ENCODE assay signal across 15 mouse cellular contexts in the genomic region with DNA sequence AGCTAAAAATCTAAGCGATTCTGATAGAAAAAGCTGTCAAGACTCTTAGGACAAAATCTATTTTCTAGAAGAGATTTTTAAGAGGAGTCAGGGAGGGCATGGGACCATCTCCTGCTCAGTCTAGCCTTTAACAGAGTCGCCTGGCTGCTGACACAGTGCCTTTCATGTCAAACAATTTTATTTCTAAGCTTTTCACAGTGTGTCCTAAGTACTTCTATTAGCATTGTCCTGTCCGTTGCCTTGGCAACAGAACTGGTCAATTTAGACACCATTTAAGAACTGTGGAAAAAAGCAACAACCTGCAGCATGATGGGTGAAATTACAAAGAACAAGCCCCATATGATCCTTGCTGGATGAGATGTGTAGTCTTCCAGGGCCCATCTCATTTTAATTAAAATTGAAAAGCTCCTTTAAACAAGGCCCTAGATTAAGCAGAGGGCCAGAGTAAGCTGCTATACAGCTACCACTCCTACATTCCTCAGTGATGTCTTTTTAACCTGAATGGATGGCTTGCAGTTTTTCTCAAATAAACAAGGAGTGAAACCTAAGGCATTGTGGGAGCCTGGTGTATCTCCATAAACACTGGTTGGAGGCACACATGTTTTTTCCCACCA.
DNase-seq lines count a peak whose midpoint lies in the region; ATAC-seq lines count a peak whose summit lies in the region.
"Had no signal": no experiment of that assay in that cellular context is flagged by ENCODE, and none has a peak within 500 bp of the region (broad histone marks: within the 10 kb centered on the region; RNA-seq: fewer than 3 reads in every experiment).

No protein-coding gene starts in this region.

- no peak overlapping the region for H3K4me2 ChIP-seq in forebrain, embryonic 15.5 days (replicated peaks)
- no peak overlapping the region for H3K4me2 ChIP-seq in neural tube, embryonic 12.5 days (replicated peaks)

- H3K36me3 ChIP-seq in forebrain, embryonic 15.5 days: no peaks in the 10 kb centered on the region
- no peaks in the 10 kb centered on the region for H3K36me3 ChIP-seq in neural tube, embryonic 12.5 days
- H3K36me3 ChIP-seq: G1E had no signal

- H3K4me1 ChIP-seq in forebrain, embryonic 15.5 days: peaks cover 19% of the 10 kb centered on the region
- H3K4me1 ChIP-seq in neural tube, embryonic 12.5 days: 0 out of 2 replicates have a peak, but pooled peaks cover 16% of the 10 kb centered on the region

- H3K9ac ChIP-seq in forebrain, embryonic 15.5 days (replicated peaks): no peak overlapping the region
- H3K9ac ChIP-seq in neural tube, embryonic 12.5 days: no peak overlapping the region

- 5% methylated on average over 3 of the region's 3 CpGs for WGBS in forebrain, embryonic 15.5 days
- WGBS in neural tube, embryonic 12.5 days: 21% methylated on average over 3 of the region's 3 CpGs

- no peak overlapping the region for H3K4me3 ChIP-seq in forebrain, embryonic 15.5 days
- no peak overlapping the region for H3K4me3 ChIP-seq in neural tube, embryonic 12.5 days
- H3K4me3 ChIP-seq: erythroblast, embryonic 14.5 days had no signal

- DNase-seq in embryo, embryonic 10 days (ENCODE audit: low spot score): peak; percentile 74
- DNase-seq in mesoderm, embryonic 11.5 days (ENCODE audit: low read depth, low spot score): peak; percentile 68
- no peak for DNase-seq in spleen, postnatal 10 days (ENCODE audit: low spot score in 2 of 2)
- no peak for DNase-seq in cerebellum, adult 11 months
- DNase-seq: cerebellum, postnatal 36 days; gastrocnemius, postnatal 25 days; kidney, postnatal 14 days; lung, adult 2 months; thymus, postnatal 4 days had no signal

- H3K27ac ChIP-seq in forebrain, embryonic 15.5 days (replicated peaks): peak overlapping the region; percentile 65
- H3K27ac ChIP-seq in neural tube, embryonic 12.5 days: no peak overlapping the region

- no peaks in the 10 kb centered on the region for H3K9me3 ChIP-seq in forebrain, embryonic 15.5 days
- H3K9me3 ChIP-seq in neural tube, embryonic 12.5 days: no peaks in the 10 kb centered on the region
- H3K9me3 ChIP-seq: G1E had no signal

- no peaks in the 10 kb centered on the region for H3K27me3 ChIP-seq in forebrain, embryonic 15.5 days
- H3K27me3 ChIP-seq in neural tube, embryonic 12.5 days (replicated peaks): no peaks in the 10 kb centered on the region

- peak; percentile 79 for ATAC-seq in forebrain, embryonic 15.5 days (replicated peaks)
- peak; percentile 75; the same call in 1 of the 2 replicates for ATAC-seq in neural tube, embryonic 12.5 days (ENCODE audit: low FRiP score, low read depth)
- no peak for ATAC-seq in monocyte, adult 5-6 weeks (replicated peaks; ENCODE audit: insufficient number of reproducible peaks, low FRiP score, low TSS enrichment, poor library complexity, severe bottlenecking)
- ATAC-seq in activated CD4-positive, CD25-positive, alpha-beta regulatory T cell, adult 4 months: no peak

Comparison
In these comparisons a context has a peak if more than half of its experiments do, and no peak if none do; other contexts are left out.
1. DNase-seq: peak in embryo, embryonic 10 days (single experiment) and mesoderm, embryonic 11.5 days (single experiment); none in spleen, postnatal 10 days (0 of 2) and cerebellum, adult 11 months (single experiment).
2. ATAC-seq: peak in forebrain, embryonic 15.5 days (single experiment) and neural tube, embryonic 12.5 days (single experiment); none in monocyte, adult 5-6 weeks (single experiment) and activated CD4-positive, CD25-positive, alpha-beta regulatory T cell, adult 4 months (single experiment).